Mouse (Mus musculus): ENCODE measurements at regions not wholly inside any gene's neighbourhood (a gene's known extent, or its start where the extent isn't known, plus 50 kb on each side); places are given as distances from the start of the nearest gene placed in this dataset.
A peak's percentile ranks its signal among the peaks of the same experiment; 100 is the strongest.

- H3K9me3 ChIP-seq (ENCODE audit: control insufficient read depth, low read length), result no peaks in the 10 kb centered on the region
- no peaks in the 10 kb centered on the region for H3K4me1 ChIP-seq (ENCODE audit: control insufficient read depth, insufficient read depth, low read length)
- ATAC-seq (ENCODE audit: low FRiP score) (no peak), DNase-seq (ENCODE audit: low spot score, missing footprints) (no peak)
- no peak overlapping the region for H3K9ac ChIP-seq (ENCODE audit: low read length)
- H3K4me2 ChIP-seq, result no peak overlapping the region
- 66% methylated on average over 4 of the region's 4 CpGs for WGBS
- no peaks in the 10 kb centered on the region for H3K36me3 ChIP-seq (ENCODE audit: control insufficient read depth, insufficient read depth, low read length)
- no peak overlapping the region for H3K4me3 ChIP-seq (ENCODE audit: low read depth, low read length)
- no peak overlapping the region for H3K27ac ChIP-seq (ENCODE audit: low read depth, low read length)
- H3K27me3 ChIP-seq (ENCODE audit: control insufficient read depth, insufficient read depth, low read length), result no peaks in the 10 kb centered on the region
Measured at GRCm38 (mm10) chr1:61376417-61376816, 262.2 kb upstream of the Pard3b start.

- H3K4me2 ChIP-seq, result peak overlapping the region; percentile 16; the same call in 1 of the 2 replicates
- ATAC-seq (ENCODE audit: low FRiP score), result no peak
Measured at GRCm38 (mm10) chr1:61377070-61377469, 261.6 kb upstream of the Pard3b start.

DNA sequence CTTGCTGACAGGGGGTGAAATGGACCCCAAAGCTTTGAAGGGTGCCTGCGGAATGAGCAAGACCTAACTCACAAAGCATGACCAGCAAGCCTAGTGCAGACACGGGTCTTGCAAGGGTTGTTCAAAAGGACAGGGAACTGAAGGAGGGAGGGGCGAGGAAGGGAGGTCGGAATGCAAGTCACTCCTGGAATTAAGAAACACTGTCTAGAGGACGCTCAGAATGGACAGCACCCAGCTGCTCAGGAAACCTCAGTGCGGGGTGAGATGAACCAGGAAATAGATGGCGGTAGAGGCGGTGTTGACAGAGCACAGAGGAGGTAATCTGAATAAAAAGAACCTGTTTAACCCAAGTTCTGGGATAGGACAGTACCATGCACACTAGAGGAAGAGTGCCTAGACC, 260.4 kb upstream of the Pard3b start:
- H3K27ac ChIP-seq (ENCODE audit: low read depth, low read length), result no peak overlapping the region
- no peak overlapping the region for H3K4me2 ChIP-seq
- no peaks in the 10 kb centered on the region for H3K9me3 ChIP-seq (ENCODE audit: control insufficient read depth, low read length)
- WGBS, result 68% methylated on average over 8 of the region's 8 CpGs
- H3K27me3 ChIP-seq (ENCODE audit: control insufficient read depth, insufficient read depth, low read length), result no peaks in the 10 kb centered on the region
- H3K36me3 ChIP-seq (ENCODE audit: control insufficient read depth, insufficient read depth, low read length), result no peaks in the 10 kb centered on the region
- DNase-seq (ENCODE audit: low spot score, missing footprints) (no peak), ATAC-seq (ENCODE audit: low FRiP score) (no peak)
- no peaks in the 10 kb centered on the region for H3K4me1 ChIP-seq (ENCODE audit: control insufficient read depth, insufficient read depth, low read length)
- no peak overlapping the region for H3K9ac ChIP-seq (ENCODE audit: low read length)
- H3K4me3 ChIP-seq (ENCODE audit: low read depth, low read length), result no peak overlapping the region

More at GRCm38 (mm10) chr1:61377070-61377469, 261.6 kb upstream of the Pard3b start:
- peak; percentile 94 for DNase-seq (ENCODE audit: low spot score, missing footprints)
- no peaks in the 10 kb centered on the region for H3K9me3 ChIP-seq (ENCODE audit: control insufficient read depth, low read length)
- no peak overlapping the region for H3K9ac ChIP-seq (ENCODE audit: low read length)
- H3K4me3 ChIP-seq (ENCODE audit: low read depth, low read length), result no peak overlapping the region
- no peak overlapping the region for H3K27ac ChIP-seq (ENCODE audit: low read depth, low read length)
- no peaks in the 10 kb centered on the region for H3K4me1 ChIP-seq (ENCODE audit: control insufficient read depth, insufficient read depth, low read length)
- WGBS, result 5% methylated on average over 7 of the region's 7 CpGs
- no peaks in the 10 kb centered on the region for H3K27me3 ChIP-seq (ENCODE audit: control insufficient read depth, insufficient read depth, low read length)
- no peaks in the 10 kb centered on the region for H3K36me3 ChIP-seq (ENCODE audit: control insufficient read depth, insufficient read depth, low read length)

DNA sequence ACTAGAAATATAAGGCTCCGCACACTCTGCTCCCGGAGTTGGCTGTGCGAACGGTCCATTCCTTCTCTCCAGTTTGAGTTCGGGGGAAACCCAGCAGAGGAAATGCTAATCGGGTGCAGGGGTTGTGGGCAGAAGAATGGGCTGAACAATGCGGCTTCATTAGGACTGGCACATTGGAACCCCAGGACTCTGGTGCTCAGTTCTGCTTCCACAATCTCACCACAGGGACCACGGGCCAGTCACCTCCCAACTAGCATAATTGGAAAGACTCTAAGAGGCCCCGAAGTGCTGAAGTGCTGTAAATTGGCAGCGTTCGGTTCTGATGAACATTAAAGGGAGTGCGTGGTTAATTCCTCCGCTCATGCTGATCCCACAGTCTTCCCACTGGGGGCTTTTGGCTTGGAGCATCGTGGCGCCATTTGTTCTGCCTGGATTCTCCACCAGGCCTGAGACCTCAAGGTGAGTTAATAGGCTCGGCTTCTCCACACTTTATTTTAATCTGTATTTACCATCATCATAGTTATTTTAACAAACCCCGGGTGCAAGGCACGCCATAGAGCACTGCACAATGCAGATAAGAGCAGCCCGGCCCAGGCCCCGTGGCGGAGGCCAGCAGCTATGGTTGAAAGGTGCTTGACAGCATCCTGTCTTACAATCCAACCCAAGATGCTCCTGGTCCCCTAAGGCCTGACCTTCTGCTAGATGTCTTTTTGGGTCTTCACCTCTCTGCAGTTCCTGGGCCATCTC, 258.7 kb upstream of the Pard3b start:
- no peak overlapping the region for H3K4me2 ChIP-seq
- ATAC-seq (ENCODE audit: low FRiP score), result no peak
- no peak overlapping the region for H3K27ac ChIP-seq (ENCODE audit: low read depth, low read length)
- no peak overlapping the region for H3K4me3 ChIP-seq (ENCODE audit: low read depth, low read length)
- DNase-seq (ENCODE audit: low spot score, missing footprints), result no peak
- no peaks in the 10 kb centered on the region for H3K27me3 ChIP-seq (ENCODE audit: control insufficient read depth, insufficient read depth, low read length)
- 78% methylated on average over 21 of the region's 21 CpGs for WGBS
- H3K9me3 ChIP-seq (ENCODE audit: control insufficient read depth, low read length), result no peaks in the 10 kb centered on the region
- H3K36me3 ChIP-seq (ENCODE audit: control insufficient read depth, insufficient read depth, low read length), result no peaks in the 10 kb centered on the region
- H3K4me1 ChIP-seq (ENCODE audit: control insufficient read depth, insufficient read depth, low read length), result no peaks in the 10 kb centered on the region
- H3K9ac ChIP-seq (ENCODE audit: low read length), result no peak overlapping the region

DNA sequence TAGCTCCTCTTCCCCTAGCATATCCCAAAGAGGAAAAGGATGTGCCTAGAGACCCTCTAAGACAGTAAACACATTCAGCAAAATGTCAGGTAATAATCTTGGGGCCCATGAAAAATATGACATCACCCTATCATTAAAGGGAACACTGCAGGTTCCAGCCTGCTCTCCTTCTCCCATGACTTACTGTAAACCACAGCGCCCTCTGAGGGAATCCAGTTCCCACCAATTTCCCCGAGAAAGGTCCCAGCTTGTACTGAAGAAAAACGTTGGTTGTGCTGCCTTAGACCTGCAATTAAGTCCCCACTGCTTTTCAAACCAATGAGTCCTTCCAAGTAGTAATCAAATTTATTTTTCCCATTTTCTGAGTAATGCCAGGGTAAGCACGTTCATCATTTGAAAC, 251.0 kb upstream of the Pard3b start:
- H3K9me3 ChIP-seq (ENCODE audit: control insufficient read depth, low read length), result no peaks in the 10 kb centered on the region
- WGBS, result 52% methylated on average over 4 of the region's 4 CpGs
- H3K4me1 ChIP-seq (ENCODE audit: control insufficient read depth, insufficient read depth, low read length), result no peaks in the 10 kb centered on the region
- DNase-seq (ENCODE audit: low spot score, missing footprints) (no peak), ATAC-seq (ENCODE audit: low FRiP score) (no peak)
- no peak overlapping the region for H3K4me3 ChIP-seq (ENCODE audit: low read depth, low read length)
- no peak overlapping the region for H3K4me2 ChIP-seq
- H3K27ac ChIP-seq (ENCODE audit: low read depth, low read length), result no peak overlapping the region
- H3K9ac ChIP-seq (ENCODE audit: low read length), result no peak overlapping the region
- H3K27me3 ChIP-seq (ENCODE audit: control insufficient read depth, insufficient read depth, low read length), result no peaks in the 10 kb centered on the region
- no peaks in the 10 kb centered on the region for H3K36me3 ChIP-seq (ENCODE audit: control insufficient read depth, insufficient read depth, low read length)

DNA sequence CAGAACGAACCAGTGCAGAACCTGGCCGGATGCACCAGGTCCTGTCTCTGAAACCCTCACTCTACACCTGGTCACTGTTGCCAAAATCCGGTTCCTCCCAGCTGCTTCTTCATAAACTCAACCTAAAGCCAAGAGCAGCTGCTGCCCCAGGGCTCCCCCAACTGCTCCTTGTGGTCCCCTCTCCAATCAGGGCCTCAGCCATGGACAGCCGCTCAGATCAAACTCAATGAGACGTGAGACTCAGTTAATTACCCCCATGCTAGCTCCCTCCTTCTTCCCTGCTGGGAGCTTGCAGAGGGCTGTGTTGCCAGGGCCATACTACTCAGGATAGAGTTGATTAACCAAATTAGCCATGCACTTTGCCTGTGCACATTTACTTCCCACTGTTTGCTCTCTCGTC, 240.8 kb upstream of the Pard3b start:
- no peak overlapping the region for H3K9ac ChIP-seq (ENCODE audit: low read length)
- no peaks in the 10 kb centered on the region for H3K27me3 ChIP-seq (ENCODE audit: control insufficient read depth, insufficient read depth, low read length)
- DNase-seq (ENCODE audit: low spot score, missing footprints) (no peak), ATAC-seq (ENCODE audit: low FRiP score) (no peak)
- H3K4me2 ChIP-seq, result no peak overlapping the region
- 53% methylated on average over 6 of the region's 6 CpGs for WGBS
- H3K4me1 ChIP-seq (ENCODE audit: control insufficient read depth, insufficient read depth, low read length), result no peaks in the 10 kb centered on the region
- no peaks in the 10 kb centered on the region for H3K36me3 ChIP-seq (ENCODE audit: control insufficient read depth, insufficient read depth, low read length)
- H3K27ac ChIP-seq (ENCODE audit: low read depth, low read length), result no peak overlapping the region
- no peak overlapping the region for H3K4me3 ChIP-seq (ENCODE audit: low read depth, low read length)
- no peaks in the 10 kb centered on the region for H3K9me3 ChIP-seq (ENCODE audit: control insufficient read depth, low read length)

DNA sequence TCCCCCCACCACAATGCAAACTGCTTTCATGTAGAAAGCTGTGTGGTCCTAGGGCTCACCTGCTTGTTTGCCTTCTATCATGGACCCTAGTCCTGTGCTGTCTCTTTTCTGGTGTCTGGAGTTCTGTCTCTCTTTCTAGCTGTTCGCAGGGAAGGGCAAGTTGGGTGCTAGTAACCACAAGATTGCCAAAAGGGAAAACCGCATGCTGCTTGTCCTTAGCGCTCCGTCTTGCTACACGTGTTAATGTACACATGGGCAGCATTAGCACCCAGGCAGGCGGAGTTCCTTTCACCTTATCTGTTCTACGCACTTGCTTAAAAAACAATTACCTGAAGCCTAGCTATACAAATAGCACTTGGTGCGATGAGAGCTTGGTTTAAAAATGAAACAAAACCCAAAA, 236.3 kb upstream of the Pard3b start:
- 72% methylated on average over 8 of the region's 8 CpGs for WGBS
- H3K9ac ChIP-seq (ENCODE audit: low read length), result no peak overlapping the region
- ATAC-seq (ENCODE audit: low FRiP score) (no peak), DNase-seq (ENCODE audit: low spot score, missing footprints) (no peak)
- no peaks in the 10 kb centered on the region for H3K4me1 ChIP-seq (ENCODE audit: control insufficient read depth, insufficient read depth, low read length)
- H3K27ac ChIP-seq (ENCODE audit: low read depth, low read length), result no peak overlapping the region
- no peaks in the 10 kb centered on the region for H3K36me3 ChIP-seq (ENCODE audit: control insufficient read depth, insufficient read depth, low read length)
- no peak overlapping the region for H3K4me3 ChIP-seq (ENCODE audit: low read depth, low read length)
- H3K4me2 ChIP-seq, result no peak overlapping the region
- no peaks in the 10 kb centered on the region for H3K27me3 ChIP-seq (ENCODE audit: control insufficient read depth, insufficient read depth, low read length)
- H3K9me3 ChIP-seq (ENCODE audit: control insufficient read depth, low read length), result no peaks in the 10 kb centered on the region

DNA sequence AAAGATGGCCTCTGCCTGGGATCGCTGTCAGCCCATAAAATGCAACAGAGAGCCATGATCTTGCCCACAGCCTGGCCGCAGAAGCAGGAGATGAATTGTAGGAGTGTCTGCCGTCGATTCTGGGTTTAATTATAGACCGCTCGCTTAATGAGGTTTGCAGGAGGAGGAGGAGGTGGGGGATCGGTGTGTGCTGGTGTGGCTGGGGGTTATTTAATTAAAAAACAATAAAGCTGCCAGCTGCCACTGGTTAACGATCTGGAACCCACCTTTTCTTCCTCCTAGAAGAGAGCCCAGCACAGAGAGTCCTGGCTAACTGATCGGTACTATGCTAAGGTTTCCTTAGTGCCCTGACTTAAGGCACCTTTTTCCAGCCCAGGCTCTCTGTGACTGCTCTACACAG, 231.4 kb upstream of the Pard3b start:
- ATAC-seq (ENCODE audit: low FRiP score) (no peak), DNase-seq (ENCODE audit: low spot score, missing footprints) (no peak)
- no peaks in the 10 kb centered on the region for H3K4me1 ChIP-seq (ENCODE audit: control insufficient read depth, insufficient read depth, low read length)
- no peak overlapping the region for H3K9ac ChIP-seq (ENCODE audit: low read length)
- H3K36me3 ChIP-seq (ENCODE audit: control insufficient read depth, insufficient read depth, low read length), result no peaks in the 10 kb centered on the region
- H3K27me3 ChIP-seq (ENCODE audit: control insufficient read depth, insufficient read depth, low read length), result no peaks in the 10 kb centered on the region
- H3K4me3 ChIP-seq (ENCODE audit: low read depth, low read length), result no peak overlapping the region
- WGBS, result 46% methylated on average over 9 of the region's 9 CpGs
- H3K4me2 ChIP-seq, result no peak overlapping the region
- no peaks in the 10 kb centered on the region for H3K9me3 ChIP-seq (ENCODE audit: control insufficient read depth, low read length)
- H3K27ac ChIP-seq (ENCODE audit: low read depth, low read length), result no peak overlapping the region

- 65% methylated on average over 2 of the region's 2 CpGs for WGBS
- Histone ChIP-seq H3K36me3 (ENCODE audit: control insufficient read depth, insufficient read depth, low read length) (no peaks in the 10 kb centered on the region), H3K9ac (ENCODE audit: low read length) (no peak overlapping the region), H3K27ac (ENCODE audit: low read depth, low read length) (no peak overlapping the region), H3K27me3 (ENCODE audit: control insufficient read depth, insufficient read depth, low read length) (no peaks in the 10 kb centered on the region), H3K4me2 (no peak overlapping the region), H3K4me1 (ENCODE audit: control insufficient read depth, insufficient read depth, low read length) (no peaks in the 10 kb centered on the region), H3K9me3 (ENCODE audit: control insufficient read depth, low read length) (no peaks in the 10 kb centered on the region), H3K4me3 (ENCODE audit: low read depth, low read length) (no peak overlapping the region)
- ATAC-seq (ENCODE audit: low FRiP score) (no peak), DNase-seq (ENCODE audit: low spot score, missing footprints) (no peak)
Measured at GRCm38 (mm10) chr1:61414772-61415171, 223.9 kb upstream of the Pard3b start.
